Mouse (Mus musculus): ENCODE measurements around the gene Ccdc30. TPM values are rescaled to one million over a fixed set of nuclear protein-coding genes. Genes with fewer than 3 reads are reported as not detected.

The Ccdc30 gene
- total RNA-seq (2022): 10 to 100 TPM; 20.5 to 25.5 (median 22.6) TPM

DNA sequence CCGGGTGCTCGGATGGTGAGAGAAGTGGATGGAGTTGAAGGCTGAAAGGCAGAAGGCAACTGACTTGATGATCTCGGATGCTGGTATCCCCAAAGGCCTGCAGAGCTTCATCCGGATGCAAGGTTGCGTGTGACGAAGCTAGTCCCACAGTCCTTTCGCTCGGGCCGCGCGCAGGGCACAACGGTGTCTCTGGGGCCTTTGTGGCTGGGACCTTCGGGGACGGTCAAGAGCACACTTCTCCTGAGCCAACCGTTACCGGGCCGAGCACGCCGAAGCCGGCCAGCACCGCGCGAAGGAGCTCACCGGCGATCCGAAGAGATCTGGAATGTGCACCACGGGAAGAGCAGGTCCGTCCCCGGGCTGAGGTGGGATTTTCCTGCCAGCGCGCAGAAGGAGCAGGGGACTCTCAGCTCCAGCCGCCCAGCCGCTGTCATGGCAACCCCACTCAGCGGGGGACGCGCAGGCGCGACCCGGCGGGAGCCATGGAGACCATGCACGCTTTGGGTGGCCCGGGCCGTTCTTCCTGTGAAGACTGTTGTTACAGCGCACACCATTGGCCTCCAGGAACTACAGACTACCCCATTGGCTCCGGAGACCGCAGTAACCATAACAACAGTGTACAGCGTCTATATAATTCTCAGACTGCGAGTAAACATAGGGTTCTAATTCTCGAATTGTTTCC is at the start of gene Ccdc30:
TSS of gene Ccdc30 (minus strand) at position 450 of the 682 bp plus-strand sequence.
- peak; percentile 95 for DNase-seq (ENCODE audit: low spot score in 2 of 2)

DNA sequence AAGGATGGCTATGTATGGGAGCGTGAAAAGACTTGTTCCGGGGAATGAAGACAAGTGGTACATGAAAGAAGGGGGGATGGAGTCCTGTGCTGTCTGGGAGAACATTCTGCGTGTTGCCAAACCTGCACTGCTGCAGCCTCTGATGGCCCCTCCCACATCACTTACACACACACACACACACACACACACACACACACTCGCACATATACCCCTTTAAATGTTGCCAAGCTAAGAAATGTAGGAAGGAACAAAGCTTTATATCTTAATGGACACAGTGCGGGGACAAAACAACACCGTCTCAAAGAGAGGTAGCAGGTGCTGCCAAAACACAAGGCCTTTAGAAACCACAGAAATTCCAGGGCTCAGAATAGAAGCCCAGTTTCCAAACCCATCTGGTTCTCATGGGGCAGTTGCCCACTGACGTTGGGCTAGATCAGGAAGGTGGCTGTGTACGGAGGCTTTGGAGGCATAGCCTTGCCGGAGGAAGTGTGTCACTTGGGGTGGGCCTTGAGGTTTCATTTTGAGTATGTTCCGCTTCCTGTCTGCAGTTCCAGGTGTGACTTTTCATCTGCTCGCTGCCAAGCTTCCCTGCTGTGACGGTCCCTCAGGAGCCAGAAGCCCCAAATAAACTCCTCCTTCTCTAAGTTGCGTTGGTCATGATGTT is 48.6 kb upstream of the Ccdc30 start:
- no peak for DNase-seq (ENCODE audit: low spot score in 2 of 2)

DNA sequence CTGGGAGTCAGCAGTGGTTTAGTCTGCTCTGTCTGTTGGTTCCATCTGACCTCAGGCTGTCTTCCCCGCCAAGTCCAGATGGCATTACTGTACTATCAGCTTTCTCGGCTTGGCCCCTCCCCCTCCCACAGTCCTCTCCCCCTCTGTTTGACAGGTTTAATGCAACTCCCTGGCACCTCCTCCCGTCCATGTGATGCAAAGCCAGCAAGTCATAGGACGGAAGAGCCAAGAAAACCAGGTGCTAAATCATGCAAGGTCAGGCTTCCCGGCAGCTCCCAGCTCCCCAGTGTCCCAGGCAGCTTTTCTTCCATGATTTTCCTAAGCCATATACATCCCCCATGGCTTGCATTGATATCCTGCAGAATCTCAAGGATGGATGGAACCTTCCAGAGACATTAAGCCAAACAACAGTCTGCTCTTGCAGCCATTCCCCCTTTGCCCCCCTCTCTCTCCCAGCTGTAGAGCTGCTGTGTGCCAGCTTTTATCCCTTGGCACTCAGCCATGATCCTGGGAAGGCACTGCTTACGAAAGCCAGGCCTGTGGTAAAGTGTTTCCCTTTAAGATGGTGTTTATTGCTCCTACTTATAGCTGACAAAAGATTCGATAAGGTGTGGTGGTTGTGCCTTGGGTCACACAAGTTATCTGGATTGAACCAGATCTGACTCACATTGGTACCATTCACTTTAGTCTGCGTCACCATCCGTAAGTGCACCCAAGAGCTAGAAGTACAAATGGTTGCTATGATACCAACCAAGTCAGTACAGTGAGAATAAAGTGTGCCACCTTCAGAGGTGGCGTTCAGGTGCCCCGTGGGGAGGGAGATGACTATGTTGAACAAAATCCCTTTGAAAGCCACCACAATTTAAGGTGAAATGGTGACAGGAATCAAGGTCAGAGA is 47.8 kb upstream of the Ccdc30 start:
- DNase-seq (ENCODE audit: low spot score in 2 of 2): no peak

DNA sequence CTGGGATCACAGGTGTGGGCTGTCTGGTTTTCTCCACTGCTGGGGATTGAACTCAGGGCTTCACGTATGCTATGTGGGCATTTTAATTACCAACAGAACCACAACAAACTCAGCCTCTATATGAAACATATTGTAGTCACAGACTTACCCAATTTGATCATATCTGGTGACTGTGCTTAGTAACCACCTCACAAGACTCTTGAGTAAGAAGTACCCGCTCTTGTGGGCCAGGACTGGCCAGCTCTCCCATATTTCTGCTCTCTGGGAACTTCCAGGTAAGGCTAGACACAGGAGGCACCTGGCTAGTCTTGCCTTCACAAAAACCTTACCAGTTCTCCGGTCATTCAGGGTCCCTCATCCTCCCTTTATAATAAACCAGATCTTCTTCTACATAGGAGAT is 47.1 kb upstream of the Ccdc30 start:
- no peak for DNase-seq (ENCODE audit: low spot score in 2 of 2)

DNA sequence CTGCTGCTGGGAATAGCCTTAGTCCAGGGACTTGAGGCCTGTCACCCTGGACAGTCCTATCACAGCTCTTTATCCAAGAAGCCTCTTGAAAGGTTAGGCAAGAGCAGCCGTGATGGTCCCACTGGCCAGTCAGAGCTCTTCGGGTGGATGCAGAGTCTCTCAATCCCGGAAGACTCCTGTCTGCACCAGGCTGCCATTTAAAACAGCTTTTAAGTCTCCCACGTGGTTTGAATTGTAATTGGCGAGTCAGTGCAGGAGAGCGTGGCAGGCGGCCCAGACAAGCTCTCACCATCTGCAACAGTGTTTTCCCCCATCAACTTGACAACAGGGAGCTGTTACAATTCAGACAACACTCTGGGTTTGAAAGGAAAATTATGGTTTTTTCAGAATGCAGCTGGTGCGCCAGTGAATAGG is 45.4 kb upstream of the Ccdc30 start:
- DNase-seq (ENCODE audit: low spot score in 2 of 2): peak; percentile 90 to 91

DNA sequence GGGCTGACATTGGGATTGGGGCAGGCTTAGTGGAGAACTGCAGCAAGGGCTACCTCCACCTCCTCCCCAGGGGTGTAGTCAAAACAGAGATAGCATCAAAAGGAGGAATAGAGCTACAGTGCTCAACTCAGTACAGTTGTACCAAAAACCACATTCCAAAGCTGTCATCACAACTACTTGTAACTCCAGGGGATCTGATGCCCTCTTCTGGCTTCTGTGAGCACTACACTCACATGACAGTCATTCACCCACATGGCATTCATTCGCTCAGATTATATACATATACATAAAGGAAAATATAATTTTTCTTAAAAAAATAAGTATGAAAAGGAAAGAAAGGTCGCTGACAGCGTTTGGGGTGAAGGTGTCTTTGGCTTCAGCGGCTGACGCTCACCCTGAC is 45.0 kb upstream of the Ccdc30 start:
- DNase-seq (ENCODE audit: low spot score in 2 of 2): no peak

DNA sequence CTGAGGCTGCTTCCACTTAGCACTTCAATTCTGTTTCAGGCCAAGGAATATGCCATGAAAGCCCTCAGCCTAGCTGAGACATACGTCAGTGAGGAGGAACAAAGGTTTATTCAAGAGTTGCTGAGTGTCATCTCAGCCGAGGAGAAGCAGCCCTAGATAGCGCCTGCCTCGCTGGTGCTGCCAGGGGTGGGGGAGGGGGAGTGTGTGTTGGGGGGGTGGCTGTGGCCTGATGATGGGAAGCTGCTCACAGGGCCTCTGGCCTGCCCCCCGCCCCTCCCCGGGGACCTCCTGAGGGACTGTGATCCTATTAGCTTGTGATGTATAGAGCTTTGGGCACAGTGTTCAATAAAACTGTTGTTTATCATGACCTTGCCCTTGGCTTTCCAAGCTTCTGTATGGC is 38.2 kb upstream of the Ccdc30 start:
- DNase-seq (ENCODE audit: low spot score in 2 of 2): no peak

DNA sequence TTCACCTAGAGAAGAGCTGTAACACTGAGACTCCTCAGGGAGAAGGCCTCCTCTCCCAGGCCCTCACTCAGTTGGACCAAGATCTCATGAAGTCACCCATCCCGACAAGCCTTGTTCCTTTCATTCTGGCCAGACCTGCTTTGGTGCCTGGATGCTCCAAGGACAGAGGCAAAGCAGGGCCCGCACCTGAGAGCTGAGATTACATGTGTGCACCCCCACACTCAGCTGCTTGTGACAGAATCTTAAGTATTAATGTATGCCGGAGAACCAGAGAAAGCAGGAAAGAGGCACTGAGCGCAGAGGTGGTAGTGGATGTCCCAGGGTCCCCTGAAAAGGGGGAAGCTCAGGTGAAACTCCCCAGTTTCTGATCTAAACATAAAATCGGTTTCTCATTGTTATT is 37.8 kb upstream of the Ccdc30 start:
- no peak for DNase-seq (ENCODE audit: low spot score in 2 of 2)

DNA sequence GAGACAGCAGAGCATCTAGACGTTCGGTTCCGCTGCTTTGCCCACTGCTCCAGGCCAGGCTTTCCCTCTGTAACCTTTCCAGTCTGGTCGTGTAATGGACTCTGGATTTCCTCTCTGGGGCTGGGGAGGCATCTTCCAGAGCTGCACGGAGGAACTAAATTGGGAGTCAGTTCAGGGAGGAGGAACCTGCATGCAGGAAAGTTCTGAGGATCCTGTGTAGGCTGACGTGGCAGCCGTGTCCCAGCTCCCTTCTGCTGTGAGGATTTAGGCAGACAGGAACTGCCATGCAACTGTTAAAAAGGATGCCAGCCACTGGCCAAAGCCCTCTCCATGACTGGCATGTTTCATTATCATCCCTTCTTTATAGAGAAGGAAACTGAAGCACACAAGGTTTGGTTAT is 35.1 kb upstream of the Ccdc30 start:
- no peak for DNase-seq (ENCODE audit: low spot score in 2 of 2)

DNA sequence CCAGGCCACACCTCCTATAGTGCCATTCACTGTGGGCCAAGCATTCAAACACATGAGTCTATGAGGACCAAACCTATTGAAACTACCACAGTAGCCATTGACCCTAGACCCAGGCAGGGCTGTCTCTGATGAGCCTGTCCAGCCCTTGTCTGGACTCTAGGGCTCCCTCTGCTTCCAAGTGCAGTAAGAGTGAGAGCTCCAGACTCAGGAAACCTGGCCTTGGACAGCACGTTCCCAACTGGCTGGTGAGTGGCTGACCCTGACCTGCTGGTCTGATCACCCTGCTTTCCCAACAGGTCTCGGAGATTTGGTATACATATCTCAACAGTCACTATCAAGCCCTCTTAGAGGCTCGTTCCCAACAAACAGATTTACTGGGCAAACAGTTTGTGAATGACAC is 32.5 kb upstream of the Ccdc30 start:
- no peak for DNase-seq (ENCODE audit: low spot score in 2 of 2)

DNA sequence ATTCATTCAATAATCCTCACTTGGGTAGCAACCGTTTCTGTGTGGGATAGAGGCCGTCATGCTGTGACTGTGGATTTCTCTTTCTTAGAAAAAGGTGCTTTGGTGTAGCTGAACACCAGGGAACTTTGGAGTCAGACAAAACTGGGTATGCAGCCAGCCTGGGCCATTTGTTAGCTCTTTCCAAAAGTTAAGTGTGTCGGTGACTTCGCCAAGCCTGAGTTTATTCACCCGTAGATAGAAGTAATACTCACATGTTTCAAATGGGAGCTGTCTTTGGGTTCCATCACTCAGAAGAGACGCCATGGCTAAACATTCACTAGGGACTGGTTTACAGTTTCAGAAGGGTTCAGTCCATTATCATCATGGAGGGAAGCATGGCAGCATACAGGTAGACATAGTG is 31.9 kb upstream of the Ccdc30 start:
- DNase-seq (ENCODE audit: low spot score in 2 of 2): no peak

DNA sequence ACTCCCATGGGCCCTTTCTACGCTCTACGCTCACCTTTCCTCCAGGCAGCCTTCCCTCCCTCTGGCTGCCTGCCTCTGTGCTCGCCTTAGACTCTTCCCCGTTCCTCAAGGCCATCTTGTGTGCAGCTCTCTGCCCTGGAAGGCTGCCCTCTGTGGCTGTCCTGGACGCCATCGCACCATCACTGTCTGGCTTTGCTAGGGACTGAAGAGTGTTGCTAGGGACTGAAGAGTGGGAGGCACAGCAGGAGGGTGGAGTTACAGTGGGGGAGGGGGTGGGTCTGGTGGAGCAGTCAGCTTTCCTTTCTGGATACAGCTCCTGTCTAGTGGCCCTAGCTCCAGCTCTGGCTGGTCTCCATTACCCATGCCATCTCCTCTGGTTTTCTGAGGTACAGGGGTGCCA is 27.2 kb upstream of the Ccdc30 start:
- no peak for DNase-seq (ENCODE audit: low spot score in 2 of 2)

DNA sequence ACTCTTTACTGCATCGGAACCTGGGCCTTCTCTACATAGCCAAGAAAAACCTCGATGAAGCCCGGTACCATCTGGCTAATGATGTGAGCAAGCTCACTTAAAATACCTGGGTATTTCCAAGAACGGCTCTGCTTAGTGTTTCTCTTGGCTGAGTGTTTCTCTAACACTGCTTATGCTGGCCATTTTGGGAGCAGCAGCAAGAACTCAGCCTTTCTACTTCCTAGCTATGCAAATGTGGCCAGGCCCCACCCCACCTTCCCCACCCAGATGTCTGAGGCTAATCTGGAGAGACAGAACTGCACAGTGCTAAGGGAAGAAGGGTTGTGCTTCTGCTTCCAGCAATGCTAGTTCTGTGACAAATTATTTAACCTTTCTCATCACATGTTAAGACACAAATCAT is 26.5 kb upstream of the Ccdc30 start:
- DNase-seq (ENCODE audit: low spot score in 2 of 2): no peak

DNA sequence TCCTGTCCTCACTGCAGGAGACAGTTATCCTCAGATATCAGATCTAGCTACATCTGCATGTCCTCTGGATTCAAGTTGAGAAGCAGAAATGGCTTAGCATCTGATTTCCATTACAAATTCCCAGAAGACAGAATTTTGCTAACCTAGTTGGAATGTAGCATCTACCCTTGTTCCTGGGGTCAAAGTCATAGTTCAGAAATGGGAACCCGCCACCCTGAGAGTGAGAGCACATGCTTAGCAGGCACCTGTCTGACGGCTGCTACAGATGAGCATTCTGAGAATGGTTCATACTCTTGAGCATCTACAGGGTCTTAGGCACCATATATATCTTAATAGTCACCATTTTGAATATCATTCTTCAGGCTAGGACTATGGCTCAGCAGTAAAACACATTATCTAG is 22.6 kb upstream of the Ccdc30 start:
- DNase-seq (ENCODE audit: low spot score in 2 of 2): no peak

DNA sequence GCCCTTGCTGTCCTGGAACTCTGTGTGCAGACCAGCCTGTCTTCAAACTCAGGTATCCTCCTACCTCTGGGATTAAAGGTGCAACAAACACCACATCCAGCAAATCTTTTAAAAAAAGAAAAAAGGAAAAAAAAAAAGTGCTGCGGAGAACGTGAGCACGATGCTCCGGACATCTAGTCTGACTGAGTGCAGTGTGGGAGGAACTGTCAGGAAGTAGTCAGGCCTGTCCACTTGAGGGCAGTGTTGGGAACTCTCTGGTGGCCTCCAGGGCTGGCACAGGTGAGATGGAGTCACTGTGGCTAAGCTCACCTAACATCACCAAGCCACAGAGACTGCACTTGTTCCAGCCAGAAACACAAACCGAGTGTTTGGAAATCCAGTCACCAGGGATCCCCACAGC is 15.4 kb upstream of the Ccdc30 start:
- peak in 1 of 2 experiments; percentile 15 for DNase-seq (ENCODE audit: low spot score in 2 of 2)

DNA sequence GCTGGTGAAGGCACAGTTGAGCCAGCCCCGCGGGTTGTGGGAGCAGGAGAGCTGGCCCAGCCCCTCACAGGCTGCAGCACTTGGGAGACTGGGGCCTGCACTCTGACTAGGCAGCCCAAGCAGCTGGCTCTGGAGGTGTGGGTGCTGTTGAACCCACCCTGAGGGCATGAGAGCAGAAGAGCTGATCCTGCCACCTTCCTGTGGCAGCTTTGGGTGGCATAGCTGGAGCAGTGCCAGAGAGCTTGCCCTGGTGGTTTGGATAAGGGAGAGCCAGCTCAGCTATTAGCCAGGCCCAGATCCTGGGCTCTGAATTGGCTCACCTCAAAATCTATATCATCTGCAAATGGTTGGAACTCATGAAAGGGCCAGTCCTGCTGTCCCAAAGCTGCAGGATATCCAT is 12.4 kb upstream of the Ccdc30 start:
- no peak for DNase-seq (ENCODE audit: low spot score in 2 of 2)

DNA sequence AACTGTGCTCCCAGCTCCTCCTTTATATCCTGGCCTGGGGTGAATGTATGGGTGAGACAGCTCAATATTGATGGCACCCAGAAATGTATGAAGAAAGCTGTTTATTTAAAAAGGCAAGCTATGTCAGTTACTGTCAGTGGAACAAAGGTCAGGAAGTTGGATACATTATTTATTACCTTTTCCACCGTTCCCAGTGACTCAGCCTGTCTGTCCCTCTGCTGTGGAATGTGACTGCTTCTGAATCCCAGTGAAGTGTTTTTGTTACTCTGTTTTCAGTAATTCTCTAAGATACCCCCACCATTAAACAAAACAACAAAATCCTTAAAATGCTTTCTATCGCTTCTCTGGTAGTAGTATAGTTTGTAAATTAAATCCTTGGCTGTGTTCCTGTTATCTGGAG is 10.3 kb upstream of the Ccdc30 start:
- no peak for DNase-seq (ENCODE audit: low spot score in 2 of 2)

DNA sequence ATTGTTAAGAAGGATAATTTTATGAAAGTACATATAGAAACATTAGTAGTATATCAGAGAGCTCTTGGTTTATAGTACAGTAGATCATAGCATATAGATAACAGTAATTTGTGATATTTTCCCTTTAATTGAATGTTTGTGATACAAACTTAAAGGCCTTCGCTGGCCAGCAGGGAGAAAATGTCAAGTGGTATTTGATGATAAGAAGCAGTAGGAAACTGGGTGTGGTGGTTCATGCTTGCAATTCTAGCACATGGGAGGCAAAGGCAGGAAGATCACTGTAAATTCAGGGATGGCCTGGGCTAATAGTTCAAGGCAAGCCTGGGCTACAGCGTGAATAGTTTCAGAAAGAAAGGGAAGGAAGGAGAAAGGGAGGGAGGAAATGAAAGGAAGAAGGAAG is 9.8 kb upstream of the Ccdc30 start:
- DNase-seq (ENCODE audit: low spot score in 2 of 2): no peak

DNA sequence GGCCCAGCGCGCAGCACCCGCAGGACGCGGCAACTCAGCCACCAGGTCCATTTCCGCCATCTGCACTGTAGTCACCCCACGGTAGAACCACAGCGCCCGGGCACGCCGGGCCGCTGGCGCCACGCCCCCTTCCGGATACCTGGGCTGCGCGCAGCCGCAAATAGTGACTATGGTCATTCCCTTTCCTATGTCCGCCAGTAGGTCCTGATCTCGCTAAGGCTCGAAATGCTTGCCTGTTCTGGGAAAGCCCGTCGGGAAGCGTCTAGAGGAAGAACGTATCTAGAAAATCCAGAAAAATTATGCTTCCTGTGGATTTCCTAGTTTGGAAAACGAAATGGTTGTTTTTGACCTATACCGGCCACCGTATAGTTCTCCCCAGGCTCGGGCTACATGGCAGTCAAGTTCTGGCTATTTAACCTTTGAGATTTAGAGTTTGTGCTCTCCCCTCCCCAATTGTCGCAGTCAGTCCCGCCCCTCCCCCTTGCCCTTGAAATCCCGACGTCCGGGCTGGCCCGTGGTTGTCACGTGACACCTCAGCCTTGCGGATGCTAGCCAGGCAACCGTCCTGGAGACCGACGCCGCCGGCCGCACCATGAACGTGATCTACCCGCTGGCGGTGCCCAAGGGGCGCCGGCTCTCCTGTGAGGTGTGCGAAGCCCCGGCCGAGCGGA is 7.1 kb upstream of the Ccdc30 start, which contains the start of the genes Ppcs and Zmynd12:
TSS of gene Ppcs (minus strand) at position 127 of the 671 bp plus-strand sequence.
TSS of gene Zmynd12 (plus strand) at position 521 of the 671 bp plus-strand sequence.
- DNase-seq (ENCODE audit: low spot score in 2 of 2): peak; percentile 75 to 85

DNA sequence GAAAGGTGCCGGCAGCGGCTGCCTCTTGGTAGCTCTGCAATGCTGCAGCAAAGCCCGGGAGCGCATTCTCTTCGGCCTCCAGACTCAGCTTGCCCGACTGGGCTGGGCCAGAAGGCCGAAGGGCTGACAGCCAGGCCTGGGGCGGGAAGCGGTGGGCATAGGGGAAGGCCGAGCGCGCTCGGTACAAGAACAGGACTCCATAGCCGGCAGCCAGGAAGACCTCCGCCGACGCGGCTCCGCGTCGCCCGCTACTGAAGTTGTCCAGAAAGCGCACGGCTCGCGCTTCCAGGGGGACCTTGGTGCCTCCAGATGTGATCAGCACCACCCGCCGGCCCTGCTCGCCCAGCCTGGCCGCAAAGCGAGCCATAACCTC is 6.6 kb upstream of the Ccdc30 start:
- DNase-seq (ENCODE audit: low spot score in 2 of 2): no peak

DNA sequence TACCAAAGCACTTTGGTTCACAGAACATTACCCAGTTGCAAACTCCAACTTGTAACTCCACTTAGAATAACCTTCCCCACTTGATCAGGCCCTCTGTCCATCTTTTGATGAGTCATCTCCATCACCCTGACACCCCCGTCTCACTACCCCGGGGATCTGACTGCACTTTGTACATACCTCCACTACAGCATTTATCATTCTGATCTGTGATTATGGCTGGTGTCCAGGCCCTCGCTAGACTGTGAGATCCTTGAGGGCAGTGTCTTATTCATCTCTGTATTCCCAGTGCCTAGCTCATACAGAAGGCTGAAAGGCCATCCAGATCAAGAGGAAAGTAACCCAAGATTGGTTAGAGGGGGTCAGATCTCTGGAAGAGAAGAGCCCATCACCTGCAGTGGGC is 5.9 kb upstream of the Ccdc30 start:
- no peak for DNase-seq (ENCODE audit: low spot score in 2 of 2)

DNA sequence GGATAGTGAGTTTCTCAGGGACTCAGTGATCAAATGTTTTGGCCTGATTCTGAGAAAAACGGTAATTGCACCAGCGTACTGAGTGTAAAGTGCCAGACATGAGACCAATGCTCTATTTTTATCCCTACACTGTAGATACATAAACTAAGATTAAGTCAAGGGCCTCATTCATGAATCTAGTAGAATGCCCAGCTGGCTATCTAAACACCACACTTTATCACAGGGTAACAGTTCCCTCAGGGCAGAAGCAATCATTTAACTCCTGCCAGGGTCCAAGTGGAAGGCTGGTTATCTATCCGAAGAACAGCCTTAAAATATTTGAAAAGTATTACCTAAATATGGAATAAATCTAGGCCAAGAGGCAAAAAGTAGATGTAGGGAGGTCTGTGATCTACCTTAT is 2.6 kb upstream of the Ccdc30 start:
- DNase-seq (ENCODE audit: low spot score in 2 of 2): no peak

Data from layer of hippocampus, adult 8-10 months (tissue).